Mouse (Mus musculus): ENCODE measurements at regions not wholly inside any gene's neighbourhood (a gene's known extent, or its start where the extent isn't known, plus 50 kb on each side); places are given as distances from the start of the nearest gene placed in this dataset.

DNA sequence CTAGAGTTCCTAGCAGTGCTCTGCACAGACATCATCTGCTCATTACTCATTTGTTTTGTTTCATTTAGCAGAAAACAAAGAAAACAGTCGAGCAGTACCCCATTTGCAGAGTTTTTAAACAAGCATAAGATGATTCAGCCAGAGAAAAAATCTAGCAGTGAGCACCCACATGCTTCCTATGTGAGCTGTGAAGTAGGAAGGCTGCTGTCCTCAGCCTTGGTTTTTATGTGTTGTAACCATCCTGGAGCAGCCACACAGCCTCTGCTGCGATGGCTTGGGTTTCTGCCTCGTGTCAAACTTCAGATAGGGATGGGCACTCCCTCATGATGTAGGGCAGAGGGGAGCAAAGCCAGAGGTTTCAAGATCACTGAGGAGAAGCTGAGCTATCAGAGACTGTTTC lies 416.5 kb downstream of the Gm45692 start:
- Histone ChIP-seq H3K4me1 (ENCODE audit: control insufficient read depth, insufficient read depth, low read length) (no peaks in the 10 kb centered on the region), H3K9ac (ENCODE audit: low read depth, low read length) (no peak overlapping the region), H3K27ac (ENCODE audit: low read length) (no peak overlapping the region), H3K9me3 (ENCODE audit: control insufficient read depth, low read length) (no peaks in the 10 kb centered on the region), H3K4me3 (ENCODE audit: low read length) (no peak overlapping the region), H3K36me3 (ENCODE audit: control insufficient read depth, insufficient read depth, low read length) (no peaks in the 10 kb centered on the region), H3K27me3 (replicated peaks; ENCODE audit: control insufficient read depth, insufficient read depth, low read length) (0 out of 2 replicates have a peak, but pooled peaks cover 4% of the 10 kb centered on the region), H3K4me2 (ENCODE audit: low read depth, low read length) (no peak overlapping the region)
- no peak for ATAC-seq
- WGBS: 24% methylated on average over 3 of the region's 3 CpGs

DNA sequence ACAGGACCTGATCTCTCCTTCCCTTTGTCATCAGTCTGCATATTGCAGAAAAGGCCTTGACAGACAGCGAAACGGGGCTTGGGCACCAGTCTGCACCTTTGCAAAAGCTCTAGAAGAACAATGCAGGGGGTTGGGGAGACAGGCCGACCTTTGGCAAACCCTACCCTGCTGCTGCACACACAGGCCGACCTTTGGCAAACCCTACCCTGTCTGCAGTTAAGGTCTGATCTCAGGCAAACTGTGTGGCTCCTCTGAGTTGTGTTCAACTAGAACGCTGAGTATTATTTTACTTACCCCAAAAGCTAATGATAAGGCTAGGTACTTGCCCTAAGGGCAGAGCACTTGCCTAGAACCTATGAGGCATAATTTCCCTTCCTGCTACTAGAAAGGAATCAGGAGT lies 423.4 kb upstream of the Zfp703 start:
- H3K4me2 ChIP-seq (ENCODE audit: low read depth, low read length): no peak overlapping the region
- 75% methylated on average over 5 of the region's 5 CpGs for WGBS
- no peaks in the 10 kb centered on the region for H3K9me3 ChIP-seq (ENCODE audit: control insufficient read depth, low read length)
- no peaks in the 10 kb centered on the region for H3K4me1 ChIP-seq (ENCODE audit: control insufficient read depth, insufficient read depth, low read length)
- ATAC-seq: no peak
- no peak overlapping the region for H3K4me3 ChIP-seq (ENCODE audit: low read length)
- H3K9ac ChIP-seq (ENCODE audit: low read depth, low read length): no peak overlapping the region
- H3K36me3 ChIP-seq (ENCODE audit: control insufficient read depth, insufficient read depth, low read length): no peaks in the 10 kb centered on the region
- H3K27ac ChIP-seq (ENCODE audit: low read length): no peak overlapping the region
- H3K27me3 ChIP-seq (replicated peaks; ENCODE audit: control insufficient read depth, insufficient read depth, low read length): no peaks in the 10 kb centered on the region

DNA sequence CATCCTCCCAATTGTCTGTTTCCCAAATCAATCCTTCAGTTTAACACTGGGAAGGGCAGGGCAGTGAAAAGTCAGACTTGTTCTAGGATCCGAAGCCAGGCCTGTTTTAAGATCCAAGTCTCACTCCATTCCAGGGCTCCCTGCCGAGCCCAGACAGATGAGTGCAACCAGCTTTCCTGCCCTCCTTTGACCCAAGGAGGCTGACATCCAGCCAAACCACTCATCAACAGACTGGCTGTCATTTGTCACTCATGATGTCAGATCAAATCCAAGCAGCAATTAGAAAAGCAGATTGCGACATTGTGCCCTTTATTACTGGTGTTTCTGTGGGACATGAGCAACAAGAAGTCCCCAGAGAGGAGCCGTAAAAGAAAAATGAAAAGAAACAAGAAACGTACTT lies 417.9 kb upstream of the Zfp703 start:
- no peak for ATAC-seq
- 78% methylated on average over 5 of the region's 5 CpGs for WGBS

DNA sequence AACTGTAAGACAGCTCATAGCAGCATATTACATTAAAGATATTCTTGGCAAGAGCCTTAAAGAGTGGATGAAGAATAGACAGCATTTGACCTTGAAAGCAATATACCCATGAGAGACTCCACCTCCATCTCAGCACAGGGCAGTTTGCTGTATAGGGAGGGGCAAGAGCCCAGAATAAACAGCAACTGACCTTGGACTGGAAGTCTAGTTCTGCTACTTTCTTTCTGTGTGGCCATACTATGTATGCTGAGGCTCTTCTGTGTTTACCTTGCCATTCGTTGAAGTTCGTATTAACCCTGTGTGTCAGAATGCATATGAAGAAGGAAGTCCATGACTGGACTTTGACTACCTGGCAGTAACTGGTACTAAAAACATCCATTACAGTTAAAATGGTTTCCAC lies 414.0 kb upstream of the Zfp703 start:
- ATAC-seq: peak; percentile 83
- no peaks in the 10 kb centered on the region for H3K4me1 ChIP-seq (ENCODE audit: control insufficient read depth, insufficient read depth, low read length)
- H3K27me3 ChIP-seq (replicated peaks; ENCODE audit: control insufficient read depth, insufficient read depth, low read length): no peaks in the 10 kb centered on the region
- H3K27ac ChIP-seq (ENCODE audit: low read length): no peak overlapping the region
- H3K4me3 ChIP-seq (ENCODE audit: low read length): no peak overlapping the region
- no peak overlapping the region for H3K4me2 ChIP-seq (ENCODE audit: low read depth, low read length)
- no peaks in the 10 kb centered on the region for H3K36me3 ChIP-seq (ENCODE audit: control insufficient read depth, insufficient read depth, low read length)
- no peak overlapping the region for H3K9ac ChIP-seq (ENCODE audit: low read depth, low read length)
- H3K9me3 ChIP-seq (ENCODE audit: control insufficient read depth, low read length): no peaks in the 10 kb centered on the region
- WGBS: 64% methylated on average over 2 of the region's 2 CpGs

More for the DNA sequence above, 417.9 kb upstream of the Zfp703 start:
- Histone ChIP-seq H3K27ac (ENCODE audit: low read length) (no peak overlapping the region), H3K4me2 (ENCODE audit: low read depth, low read length) (no peak overlapping the region), H3K9me3 (ENCODE audit: control insufficient read depth, low read length) (no peaks in the 10 kb centered on the region), H3K4me1 (ENCODE audit: control insufficient read depth, insufficient read depth, low read length) (no peaks in the 10 kb centered on the region), H3K9ac (ENCODE audit: low read depth, low read length) (no peak overlapping the region), H3K4me3 (ENCODE audit: low read length) (no peak overlapping the region), H3K36me3 (ENCODE audit: control insufficient read depth, insufficient read depth, low read length) (no peaks in the 10 kb centered on the region), H3K27me3 (replicated peaks; ENCODE audit: control insufficient read depth, insufficient read depth, low read length) (no peaks in the 10 kb centered on the region)

- no peak overlapping the region for H3K4me2 ChIP-seq (ENCODE audit: low read depth, low read length)
- H3K4me3 ChIP-seq (ENCODE audit: low read length): no peak overlapping the region
- 97% methylated on average over 2 of the region's 2 CpGs for WGBS
These were observed 412.9 kb upstream of the Zfp703 start for GRCm38 (mm10) chr8:26564254-26564653.

DNA sequence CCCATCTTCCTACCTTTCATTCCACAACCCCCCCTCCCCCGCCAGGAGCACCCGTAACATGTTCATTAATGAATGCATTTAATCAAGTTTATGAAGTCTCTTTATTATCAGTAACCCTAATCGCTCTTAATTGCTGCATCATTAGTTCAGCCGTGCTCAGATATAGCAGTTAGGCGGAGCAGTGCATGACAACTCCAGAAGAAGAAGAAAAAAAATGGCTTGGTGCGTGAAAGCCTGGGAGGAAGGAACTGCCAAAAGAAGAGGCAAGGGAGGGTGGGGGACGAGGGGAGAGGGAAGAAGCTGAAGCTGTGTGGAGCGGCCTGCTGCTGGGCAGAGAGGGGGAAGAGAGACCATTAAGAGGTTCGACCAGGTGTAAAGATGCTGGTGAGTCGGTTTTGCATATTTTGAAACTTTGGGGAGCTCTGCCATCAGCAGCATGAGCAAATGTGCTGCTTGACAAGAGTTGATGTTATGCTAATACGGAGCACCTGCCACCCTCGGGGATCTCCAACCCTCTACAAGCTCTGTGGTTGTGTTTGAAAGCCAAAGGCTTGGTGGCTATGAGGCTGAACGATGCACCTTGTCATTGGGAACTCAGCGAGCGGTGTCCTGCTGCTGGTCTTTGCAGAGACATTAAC lies 408.6 kb upstream of the Zfp703 start:
- ATAC-seq: no peak
- Histone ChIP-seq H3K4me1 (ENCODE audit: control insufficient read depth, insufficient read depth, low read length) (no peaks in the 10 kb centered on the region), H3K4me2 (ENCODE audit: low read depth, low read length) (no peak overlapping the region), H3K36me3 (ENCODE audit: control insufficient read depth, insufficient read depth, low read length) (no peaks in the 10 kb centered on the region), H3K9me3 (ENCODE audit: control insufficient read depth, low read length) (no peaks in the 10 kb centered on the region), H3K27me3 (replicated peaks; ENCODE audit: control insufficient read depth, insufficient read depth, low read length) (no peaks in the 10 kb centered on the region), H3K4me3 (ENCODE audit: low read length) (no peak overlapping the region), H3K9ac (ENCODE audit: low read depth, low read length) (no peak overlapping the region), H3K27ac (ENCODE audit: low read length) (no peak overlapping the region)
- WGBS: 73% methylated on average over 15 of the region's 15 CpGs

More at GRCm38 (mm10) chr8:26564254-26564653, 412.9 kb upstream of the Zfp703 start:
- Histone ChIP-seq H3K27me3 (replicated peaks; ENCODE audit: control insufficient read depth, insufficient read depth, low read length) (no peaks in the 10 kb centered on the region), H3K9ac (ENCODE audit: low read depth, low read length) (no peak overlapping the region), H3K36me3 (ENCODE audit: control insufficient read depth, insufficient read depth, low read length) (no peaks in the 10 kb centered on the region), H3K4me1 (ENCODE audit: control insufficient read depth, insufficient read depth, low read length) (no peaks in the 10 kb centered on the region), H3K9me3 (ENCODE audit: control insufficient read depth, low read length) (no peaks in the 10 kb centered on the region), H3K27ac (ENCODE audit: low read length) (no peak overlapping the region)
- ATAC-seq: no peak

DNA sequence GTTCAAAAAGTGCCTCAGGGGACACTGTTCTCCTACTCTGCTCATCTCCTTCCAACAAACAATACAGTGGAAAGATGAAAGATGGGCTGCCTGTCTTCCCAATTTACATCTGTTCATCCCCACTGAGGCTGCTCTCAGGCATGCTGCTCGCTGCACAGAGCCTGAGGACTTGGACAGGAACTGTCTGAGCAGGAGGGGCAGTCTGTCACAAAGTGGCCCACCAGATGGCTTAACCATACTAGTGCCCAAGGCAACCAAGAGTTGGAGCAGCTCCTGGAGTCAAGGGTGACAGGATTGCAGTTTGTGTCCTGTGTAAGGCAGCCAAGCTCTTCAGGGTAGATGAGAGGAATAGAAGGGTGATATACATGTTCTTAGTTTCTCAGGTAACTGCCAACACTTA lies 388.3 kb upstream of the Zfp703 start:
- H3K9ac ChIP-seq (ENCODE audit: low read depth, low read length): no peak overlapping the region
- no peak overlapping the region for H3K4me2 ChIP-seq (ENCODE audit: low read depth, low read length)
- no peaks in the 10 kb centered on the region for H3K9me3 ChIP-seq (ENCODE audit: control insufficient read depth, low read length)
- 82% methylated on average over 1 of the region's 1 CpGs for WGBS
- H3K27me3 ChIP-seq (replicated peaks; ENCODE audit: control insufficient read depth, insufficient read depth, low read length): no peaks in the 10 kb centered on the region
- H3K4me3 ChIP-seq (ENCODE audit: low read length): no peak overlapping the region
- peaks cover 5% of the 10 kb centered on the region; the same call in 1 of the 2 replicates for H3K4me1 ChIP-seq (ENCODE audit: control insufficient read depth, insufficient read depth, low read length)
- no peak overlapping the region for H3K27ac ChIP-seq (ENCODE audit: low read length)
- no peak for ATAC-seq
- H3K36me3 ChIP-seq (ENCODE audit: control insufficient read depth, insufficient read depth, low read length): no peaks in the 10 kb centered on the region

DNA sequence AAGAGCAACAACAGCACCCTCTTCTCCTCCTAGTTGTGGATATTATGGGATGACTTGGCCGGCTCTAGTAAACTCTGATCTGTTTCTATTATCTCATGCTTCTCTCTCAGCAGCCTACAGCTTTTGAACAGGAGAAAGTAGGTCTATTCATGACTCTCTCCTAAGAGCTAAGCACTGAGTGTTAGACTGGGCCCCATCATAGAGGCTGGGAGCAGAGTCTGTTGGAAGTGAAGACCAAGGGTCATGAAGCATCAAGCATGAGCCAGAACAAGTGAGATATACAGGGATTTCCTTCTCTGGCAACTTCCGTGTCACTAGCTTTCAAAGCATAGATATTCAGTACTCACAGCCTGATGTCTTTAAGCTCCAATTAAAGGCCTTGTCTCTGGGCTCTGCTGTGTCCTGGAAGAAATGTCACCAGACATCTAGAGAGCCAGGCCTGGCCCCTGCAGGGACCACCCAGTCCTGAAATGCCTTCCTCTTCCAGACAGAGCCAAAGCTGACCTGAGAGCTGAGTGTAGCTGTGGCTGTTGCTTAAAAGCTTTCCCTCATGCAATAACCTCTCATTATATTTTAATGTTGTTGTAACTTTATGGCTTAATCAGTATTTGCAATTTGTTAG lies 386.4 kb upstream of the Zfp703 start:
- no peaks in the 10 kb centered on the region for H3K36me3 ChIP-seq (ENCODE audit: control insufficient read depth, insufficient read depth, low read length)
- 69% methylated on average over 2 of the region's 2 CpGs for WGBS
- H3K9ac ChIP-seq (ENCODE audit: low read depth, low read length): no peak overlapping the region
- peak; percentile 87 for ATAC-seq
- no peak overlapping the region for H3K4me3 ChIP-seq (ENCODE audit: low read length)
- H3K27me3 ChIP-seq (replicated peaks; ENCODE audit: control insufficient read depth, insufficient read depth, low read length): no peaks in the 10 kb centered on the region
- H3K4me1 ChIP-seq (ENCODE audit: control insufficient read depth, insufficient read depth, low read length): peaks cover 9% of the 10 kb centered on the region; the same call in 1 of the 2 replicates
- H3K27ac ChIP-seq (ENCODE audit: low read length): no peak overlapping the region; the same call in 1 of the 2 replicates
- H3K9me3 ChIP-seq (ENCODE audit: control insufficient read depth, low read length): no peaks in the 10 kb centered on the region
- H3K4me2 ChIP-seq (ENCODE audit: low read depth, low read length): no peak overlapping the region

DNA sequence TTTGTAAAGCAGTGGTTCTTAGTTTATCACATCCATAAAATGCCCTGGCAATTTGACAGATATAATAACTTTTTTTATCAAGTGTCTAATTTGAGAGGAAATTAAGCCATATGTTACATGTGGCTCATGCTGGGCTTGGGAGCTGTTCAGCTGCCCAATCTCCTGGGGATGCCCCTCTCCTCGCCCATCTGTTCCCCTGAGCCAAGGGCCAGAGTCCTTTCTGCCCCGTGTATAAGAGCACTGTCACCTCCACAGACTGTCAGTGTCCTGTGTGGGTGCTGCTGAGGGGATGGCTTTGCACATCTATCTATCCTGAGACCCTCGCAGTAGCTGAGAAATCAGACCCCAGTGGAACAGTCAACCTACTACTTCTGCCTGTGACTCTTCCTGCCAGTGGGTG lies 385.9 kb upstream of the Zfp703 start:
- ATAC-seq: no peak
- no peaks in the 10 kb centered on the region for H3K27me3 ChIP-seq (replicated peaks; ENCODE audit: control insufficient read depth, insufficient read depth, low read length)
- H3K4me2 ChIP-seq (ENCODE audit: low read depth, low read length): no peak overlapping the region
- whole genome bisulfite sequencing: 75% methylated on average over 3 of the region's 3 CpGs
- H3K4me1 ChIP-seq (ENCODE audit: control insufficient read depth, insufficient read depth, low read length): peaks cover 9% of the 10 kb centered on the region; the same call in 1 of the 2 replicates
- H3K36me3 ChIP-seq (ENCODE audit: control insufficient read depth, insufficient read depth, low read length): no peaks in the 10 kb centered on the region
- H3K9ac ChIP-seq (ENCODE audit: low read depth, low read length): no peak overlapping the region
- H3K9me3 ChIP-seq (ENCODE audit: control insufficient read depth, low read length): no peaks in the 10 kb centered on the region
- no peak overlapping the region for H3K4me3 ChIP-seq (ENCODE audit: low read length)
- H3K27ac ChIP-seq (ENCODE audit: low read length): no peak overlapping the region
